Mouse (Mus musculus) heart, adult 10 weeks (tissue): Measurements from ENCODE around the gene Gm13698. TPM values are rescaled to one million over a fixed set of nuclear protein-coding genes. Genes with fewer than 3 reads are reported as not detected.

Experiments
- polyA plus RNA-seq: library from polyadenylated mRNA; stranded (reverse); fragments of 350-450 nt; fragmentation: Illumina TruSeq; extraction: RNeasy Lipid Tissue Mini Kit (QIAGEN cat#74804); gene quantifications from one replicate; pipeline ENCODE4 v1.2.3, GENCODE M21; 2014; ENCODE audit warnings: low read depth, low replicate concordance

Gene Gm13698
- polyA plus RNA-seq = not detected

DNA sequence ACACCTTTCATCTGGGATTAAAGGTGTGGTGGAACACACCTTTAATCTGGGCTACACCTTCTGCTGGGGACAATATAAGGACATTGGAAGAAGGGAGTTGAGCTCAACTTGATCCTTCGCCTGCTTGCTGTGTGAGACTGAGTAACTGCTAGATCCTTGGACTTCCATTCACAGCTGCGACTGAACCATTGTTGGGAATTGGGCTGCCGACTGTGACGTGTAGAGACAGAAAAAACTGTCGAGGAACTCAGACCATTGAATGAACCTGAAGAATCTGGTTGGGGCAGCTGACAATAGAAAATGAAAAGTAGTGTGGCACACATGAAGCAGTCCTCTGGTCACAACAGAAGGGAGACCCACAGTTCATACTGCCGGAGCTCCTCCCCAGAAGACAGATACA, at the start of gene Gm13698:
Gene Gm13698 (plus strand): TSS at position 301 of the 400 bp plus-strand sequence.

DNA sequence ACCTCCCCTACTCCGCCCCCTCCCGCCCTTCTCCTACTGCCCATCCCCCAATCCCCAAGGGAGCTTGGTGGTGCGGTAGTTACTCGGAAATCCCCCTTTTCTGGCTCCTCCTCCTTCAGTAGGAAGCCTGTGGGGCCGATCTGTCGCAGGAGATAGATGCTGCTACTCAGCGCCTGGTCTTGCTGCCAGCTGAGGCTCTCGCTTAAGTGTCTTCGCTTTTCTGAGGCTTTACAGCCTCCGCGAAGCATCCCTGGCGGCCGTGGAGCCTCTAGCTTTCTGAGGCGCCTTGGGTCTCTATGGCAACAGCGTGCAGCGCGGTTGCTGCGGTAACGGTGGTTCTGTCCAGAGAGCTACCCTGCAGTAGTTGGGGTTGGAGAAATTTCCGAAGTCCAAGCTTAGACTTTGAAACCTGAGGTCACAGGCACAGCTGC, 14.5 kb upstream of the Gm13698 start, which contains the start of gene Zswim2:
Gene Zswim2 (minus strand): TSS at position 298 of the 431 bp plus-strand sequence.

DNA sequence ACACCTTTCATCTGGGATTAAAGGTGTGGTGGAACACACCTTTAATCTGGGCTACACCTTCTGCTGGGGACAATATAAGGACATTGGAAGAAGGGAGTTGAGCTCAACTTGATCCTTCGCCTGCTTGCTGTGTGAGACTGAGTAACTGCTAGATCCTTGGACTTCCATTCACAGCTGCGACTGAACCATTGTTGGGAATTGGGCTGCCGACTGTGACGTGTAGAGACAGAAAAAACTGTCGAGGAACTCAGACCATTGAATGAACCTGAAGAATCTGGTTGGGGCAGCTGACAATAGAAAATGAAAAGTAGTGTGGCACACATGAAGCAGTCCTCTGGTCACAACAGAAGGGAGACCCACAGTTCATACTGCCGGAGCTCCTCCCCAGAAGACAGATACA, 5.7 kb downstream of the Gm13698 start, which contains the start of gene Gm13693:
Gene Gm13693 (plus strand): TSS at position 301 of the 400 bp plus-strand sequence.

GRCm38 (mm10) chr2:83967013-83967412, 11.5 kb downstream of the Gm13698 start, which contains the start of gene Gm13695:
Gene Gm13695 (plus strand): TSS chr2:83967313.

DNA sequence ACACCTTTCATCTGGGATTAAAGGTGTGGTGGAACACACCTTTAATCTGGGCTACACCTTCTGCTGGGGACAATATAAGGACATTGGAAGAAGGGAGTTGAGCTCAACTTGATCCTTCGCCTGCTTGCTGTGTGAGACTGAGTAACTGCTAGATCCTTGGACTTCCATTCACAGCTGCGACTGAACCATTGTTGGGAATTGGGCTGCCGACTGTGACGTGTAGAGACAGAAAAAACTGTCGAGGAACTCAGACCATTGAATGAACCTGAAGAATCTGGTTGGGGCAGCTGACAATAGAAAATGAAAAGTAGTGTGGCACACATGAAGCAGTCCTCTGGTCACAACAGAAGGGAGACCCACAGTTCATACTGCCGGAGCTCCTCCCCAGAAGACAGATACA, 17.3 kb downstream of the Gm13698 start, which contains the start of gene Gm13696:
Gene Gm13696 (plus strand): TSS at position 301 of the 400 bp plus-strand sequence.

GRCm38 (mm10) chr2:83978633-83979032, 23.1 kb downstream of the Gm13698 start, which contains the start of gene Gm13694:
Gene Gm13694 (plus strand): TSS chr2:83978933.

DNA sequence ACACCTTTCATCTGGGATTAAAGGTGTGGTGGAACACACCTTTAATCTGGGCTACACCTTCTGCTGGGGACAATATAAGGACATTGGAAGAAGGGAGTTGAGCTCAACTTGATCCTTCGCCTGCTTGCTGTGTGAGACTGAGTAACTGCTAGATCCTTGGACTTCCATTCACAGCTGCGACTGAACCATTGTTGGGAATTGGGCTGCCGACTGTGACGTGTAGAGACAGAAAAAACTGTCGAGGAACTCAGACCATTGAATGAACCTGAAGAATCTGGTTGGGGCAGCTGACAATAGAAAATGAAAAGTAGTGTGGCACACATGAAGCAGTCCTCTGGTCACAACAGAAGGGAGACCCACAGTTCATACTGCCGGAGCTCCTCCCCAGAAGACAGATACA, 28.9 kb downstream of the Gm13698 start, which contains the start of gene Gm13697:
Gene Gm13697 (plus strand): TSS at position 301 of the 400 bp plus-strand sequence.

GRCm38 (mm10) chr2:83990253-83990652, 34.8 kb downstream of the Gm13698 start, which contains the start of gene Gm13691:
Gene Gm13691 (plus strand): TSS chr2:83990553.

Other genes starting within 250 kb of the Gm13698 start
- 18.7 TPM for gene Itgav, start 231.3 kb upstream of the Gm13698 start, polyA plus RNA-seq
- gene Fam171b, start 143.1 kb upstream of the Gm13698 start, polyA plus RNA-seq = 0.55 TPM
- not detected for gene Zswim2, start 14.5 kb upstream of the Gm13698 start, polyA plus RNA-seq
- gene Gm13693, start 5.8 kb downstream of the Gm13698 start, polyA plus RNA-seq = not detected
- gene Gm13695, start 11.6 kb downstream of the Gm13698 start, polyA plus RNA-seq = not detected
- gene Gm13696, start 17.4 kb downstream of the Gm13698 start, polyA plus RNA-seq = not detected
- gene Gm13694, start 23.2 kb downstream of the Gm13698 start, polyA plus RNA-seq = not detected
- not detected for gene Gm13697, start 29.1 kb downstream of the Gm13698 start, polyA plus RNA-seq
- not detected for gene Gm13691, start 34.9 kb downstream of the Gm13698 start, polyA plus RNA-seq